8 mouse cellular contexts compared by ENCODE assay signal in genomic region chr4:129263225-129264021, GRCm38 (mm10). TPM values are rescaled to one million over a fixed set of nuclear protein-coding genes. Genes with fewer than 3 reads are reported as not detected.
A peak's percentile ranks its signal among the peaks of the same experiment; 100 is the strongest.
DNase-seq lines count a peak whose midpoint lies in the region; ATAC-seq and TF ChIP-seq lines count a peak whose summit lies in the region.

No protein-coding gene starts in this region.

- peak; percentile 40 for ATAC-seq in activated CD4-positive, CD25-positive, alpha-beta regulatory T cell, adult 4 months
- ATAC-seq in heart, postnatal 0 days (ENCODE audit: insufficient read depth, low read depth): peak; percentile 76

- H3K27me3 ChIP-seq in embryonic facial prominence, embryonic 10.5 days (replicated peaks; ENCODE audit: low read depth, poor library complexity, severe bottlenecking): 0 out of 2 replicates have a peak, but pooled peaks cover 3% of the 10 kb centered on the region
- no peaks in the 10 kb centered on the region for H3K27me3 ChIP-seq in heart, postnatal 0 days (ENCODE audit: control insufficient read depth, insufficient read depth, low read length)

- H3K27ac ChIP-seq in layer of hippocampus, adult 2 months: peak overlapping the region; percentile 10; the same call in 1 of the 2 replicates
- H3K27ac ChIP-seq in embryonic facial prominence, embryonic 10.5 days (replicated peaks): peak overlapping the region; percentile 57
- peak overlapping the region; percentile 56 for H3K27ac ChIP-seq in heart, postnatal 0 days (ENCODE audit: low read depth)

- peak; percentile 83 for TF ChIP-seq EP300 in heart, postnatal 0 days (IDR thresholded peaks at IDR 0.05; ENCODE audit: low read depth)

- H3K4me1 ChIP-seq in embryonic facial prominence, embryonic 10.5 days: peaks cover 40% of the 10 kb centered on the region
- peaks cover 3% of the 10 kb centered on the region; the same call in 1 of the 2 replicates for H3K4me1 ChIP-seq in heart, postnatal 0 days (ENCODE audit: control insufficient read depth, insufficient read depth)

- H3K9ac ChIP-seq in heart, postnatal 0 days (replicated peaks; ENCODE audit: low read depth, low read length): no peak overlapping the region

- no peaks in the 10 kb centered on the region for H3K36me3 ChIP-seq in embryonic facial prominence, embryonic 10.5 days (replicated peaks)
- H3K36me3 ChIP-seq in heart, postnatal 0 days (replicated peaks; ENCODE audit: control insufficient read depth, insufficient read depth, low read length): no peaks in the 10 kb centered on the region

- H3K4me2 ChIP-seq in heart, postnatal 0 days (ENCODE audit: low read depth, low read length): peak overlapping the region; percentile 20; the same call in 1 of the 2 replicates

- no peak overlapping the region for H3K4me3 ChIP-seq in layer of hippocampus, adult 2 months
- peak overlapping the region; percentile 30; the same call in 1 of the 2 replicates for H3K4me3 ChIP-seq in embryonic facial prominence, embryonic 10.5 days
- no peak overlapping the region for H3K4me3 ChIP-seq in heart, postnatal 0 days (ENCODE audit: low read depth, low read length)

- peak in 1 of 2 experiments; percentile 29 for DNase-seq in layer of hippocampus, adult 2 months (ENCODE audit: low spot score in 2 of 2)
- no peak for DNase-seq in layer of hippocampus, postnatal 36 days
- DNase-seq in embryonic facial prominence, embryonic 10.5 days (ENCODE audit: low spot score): peak; percentile 74
- DNase-seq in heart, postnatal 0 days (ENCODE audit: low spot score): peak; percentile 81
- peak; percentile 65 to 71 for DNase-seq in left cerebral cortex, adult 18-20 months (ENCODE audit: low spot score in 2 of 2)
- peak; percentile 69 to 76 for DNase-seq in lung, postnatal 4 days
- DNase-seq in thymus, adult 18-20 months: peak; percentile 61 to 70

- WGBS in embryonic facial prominence, embryonic 10.5 days: 35% methylated on average over 19 of the region's 19 CpGs
- WGBS in heart, postnatal 0 days: 23% methylated on average over 19 of the region's 19 CpGs

- no peaks in the 10 kb centered on the region for H3K9me3 ChIP-seq in embryonic facial prominence, embryonic 10.5 days
- no peaks in the 10 kb centered on the region for H3K9me3 ChIP-seq in heart, postnatal 0 days (replicated peaks; ENCODE audit: control insufficient read depth, low read length)

- TF ChIP-seq CTCF in layer of hippocampus, adult 2 months (conservative IDR thresholded peaks at IDR 0.05): no peak
- TF ChIP-seq CTCF in heart, postnatal 0 days (IDR thresholded peaks at IDR 0.05; ENCODE audit: low read depth): no peak

RNA-seq across cellular contexts. Expression of gene C77080, which starts 2.2 kb away (rescaled TPM):
- total RNA-seq in layer of hippocampus, adult 2 months (2021): 1 to 10 TPM; 6.7 to 7.4 TPM
- total RNA-seq in layer of hippocampus, postnatal 36 days (2021): 1 to 10 TPM; 5.8 TPM
- under 1 TPM; 0.20 TPM for polyA plus RNA-seq in activated CD4-positive, CD25-positive, alpha-beta regulatory T cell, adult 4 months (2017; shearing (Covaris generic))
- 3.3 and 3.5 TPM in 2 replicates for polyA plus RNA-seq in embryonic facial prominence, embryonic 10.5 days (2016; fragmentation: Nextera tagmentation; extraction: Ambion mirVana)
- total RNA-seq in heart, postnatal 0 days (2014; rRNA removed; ENCODE audit: low replicate concordance): 7.8 and 9.0 TPM in 2 replicates
- 0.77 and 0.78 TPM in 2 replicates for polyA plus RNA-seq in heart, postnatal 0 days (2015; fragmentation: Nextera tagmentation; extraction: Ambion mirVana)
- 10 to 100 TPM; 23.1 to 24.0 TPM for total RNA-seq in left cerebral cortex, adult 18-20 months (2021)

RNA-seq across cellular contexts. Expression of gene Sync, which starts 24.0 kb away (rescaled TPM):
- 1 to 10 TPM in 1 of 2 experiments, under 1 TPM in 1; 0.98 to 1.1 TPM for total RNA-seq in layer of hippocampus, adult 2 months (2021)
- total RNA-seq in layer of hippocampus, postnatal 36 days (2021): 1 to 10 TPM in 1 of 2 experiments, under 1 TPM in 1; 0.56 to 1.1 TPM
- under 1 TPM; 0.46 to 0.48 TPM for polyA plus RNA-seq in activated CD4-positive, CD25-positive, alpha-beta regulatory T cell, adult 4 months (2017; shearing (Covaris generic))
- polyA plus RNA-seq in embryonic facial prominence, embryonic 10.5 days (2016; fragmentation: Nextera tagmentation; extraction: Ambion mirVana): 0.48 and 0.71 TPM in 2 replicates
- 1.4 and 1.9 TPM in 2 replicates for total RNA-seq in heart, postnatal 0 days (2014; rRNA removed; ENCODE audit: low replicate concordance)
- 3.4 and 3.8 TPM in 2 replicates for polyA plus RNA-seq in heart, postnatal 0 days (2015; fragmentation: Nextera tagmentation; extraction: Ambion mirVana)
- 1 to 10 TPM; 1.9 to 2.5 TPM for total RNA-seq in left cerebral cortex, adult 18-20 months (2021)

Comparison
In these comparisons a context has a peak if more than half of its experiments do, and no peak if none do; other contexts are left out.
1. DNase-seq: peak in embryonic facial prominence, embryonic 10.5 days (single experiment), heart, postnatal 0 days (single experiment), left cerebral cortex, adult 18-20 months (2 of 2), lung, postnatal 4 days (2 of 2) and thymus, adult 18-20 months (2 of 2); none in layer of hippocampus, postnatal 36 days (0 of 2).
2. Peak in every context shown above with its lines, with median percentiles within 50 percentile points of each other: H3K27ac ChIP-seq.